Mouse (Mus musculus) kidney, embryonic 16.5 days (tissue): ENCODE data around the gene Tinagl1. TPM values are rescaled to one million over a fixed set of nuclear protein-coding genes. Genes with fewer than 3 reads are reported as not detected.

Source experiments
- ATAC-seq: fragments of 200-750 bp; cut with Nextera tagmentation; 2 replicates; pipeline ENCODE4 v1.8.0; 2017; ENCODE audit warnings: moderate TSS enrichment; ENCODE audit not compliant: low FRiP score, low TSS enrichment
- H3K27ac ChIP-seq: fragments of 300-500 bp; sonication (generic); 2 replicates; pipeline ENCODE4 v1.5.1; 2014; ENCODE audit warnings: low read length
- H3K27me3 ChIP-seq: fragments of 300-500 bp; sonication (generic); 2 replicates; pipeline ENCODE4 v1.6.1; 2014; ENCODE audit warnings: low read length, control low read depth, mixed read lengths; ENCODE audit not compliant: insufficient read depth
- H3K36me3 ChIP-seq: fragments of 300-500 bp; sonication (generic); 2 replicates; pipeline ENCODE4 v1.6.1; 2014; ENCODE audit warnings: low read length, control low read depth, mixed read lengths; ENCODE audit not compliant: insufficient read depth
- H3K4me1 ChIP-seq: fragments of 300-500 bp; sonication (generic); 2 replicates; pipeline ENCODE4 v1.6.1; 2014; ENCODE audit warnings: low read length, control low read depth, mixed read lengths; ENCODE audit not compliant: insufficient read depth
- H3K4me2 ChIP-seq: fragments of 300-500 bp; sonication (generic); replicated peaks from 2 replicates; pipeline ENCODE4 v1.6.1; 2014; ENCODE audit warnings: low read depth, low read length
- H3K4me3 ChIP-seq: fragments of 300-500 bp; sonication (generic); 2 replicates; pipeline ENCODE4 v1.5.1; 2014; ENCODE audit warnings: mild to moderate bottlenecking, low read length
- H3K9ac ChIP-seq: fragments of 300-500 bp; sonication (generic); replicated peaks from 2 replicates; pipeline ENCODE4 v1.6.1; 2014; ENCODE audit warnings: low read length
- H3K9me3 ChIP-seq: fragments of 300-500 bp; sonication (generic); 2 replicates; pipeline ENCODE4 v1.6.1; 2016; ENCODE audit warnings: low read length, control low read depth
- WGBS: fragments of 180-500 bp; shearing (Covaris S2); extraction: QIAGEN DNeasy Blood & Tissue Kit; methylation state at CpG from one replicate; pipeline ENCODE4 v1.1.7; 2014; 5-methylcytosine and 5-hydroxymethylcytosine counted together
- polyA plus RNA-seq: library from polyadenylated mRNA; unstranded; fragments of >200 nt; fragmentation: Nextera tagmentation; extraction: Ambion mirVana; gene quantifications from 2 replicates; pipeline ENCODE4 v1.2.1, GENCODE M21; 2015

Tinagl1 gene
- polyA plus RNA-seq, 1 experiment from 2014 or later: 93.4 TPM

GRCm38 (mm10) chr4:130164121-130164520 is 10.8 kb downstream of the Tinagl1 start:
- H3K9me3 ChIP-seq: no peaks in the 10 kb centered on the region
- no peak overlapping the region for H3K4me3 ChIP-seq
- no peaks in the 10 kb centered on the region for H3K27me3 ChIP-seq
- WGBS: 79% methylated on average over 6 of the region's 6 CpGs
- peaks cover 43% of the 10 kb centered on the region for H3K4me1 ChIP-seq
- no peak overlapping the region; the same call in 1 of the 2 replicates for H3K4me2 ChIP-seq
- no peak overlapping the region for H3K27ac ChIP-seq
- H3K9ac ChIP-seq: no peak overlapping the region
- H3K36me3 ChIP-seq: no peaks in the 10 kb centered on the region
- ATAC-seq: no peak

- Histone ChIP-seq H3K4me1 (peaks cover 36% of the 10 kb centered on the region), H3K4me3 (peak overlapping the region; percentile 4; the same call in 1 of the 2 replicates), H3K27ac (no peak overlapping the region; the same call in 1 of the 2 replicates), H3K9me3 (no peaks in the 10 kb centered on the region), H3K4me2 (peak overlapping the region; percentile 44), H3K27me3 (no peaks in the 10 kb centered on the region), H3K36me3 (no peaks in the 10 kb centered on the region), H3K9ac (peak overlapping the region; percentile 22)
- 5% methylated on average over 20 of the region's 20 CpGs for WGBS
- peak; percentile 36; the same call in 1 of the 2 replicates for ATAC-seq
Measured at GRCm38 (mm10) chr4:130163391-130163861, 11.5 kb downstream of the Tinagl1 start.

GRCm38 (mm10) chr4:130161349-130161748 is 13.6 kb downstream of the Tinagl1 start:
- Histone ChIP-seq H3K36me3 (no peaks in the 10 kb centered on the region), H3K27ac (no peak overlapping the region), H3K9ac (no peak overlapping the region), H3K9me3 (no peaks in the 10 kb centered on the region), H3K4me2 (no peak overlapping the region), H3K4me1 (peaks cover 15% of the 10 kb centered on the region), H3K27me3 (no peaks in the 10 kb centered on the region), H3K4me3 (no peak overlapping the region)
- ATAC-seq: no peak
- 41% methylated on average over 4 of the region's 4 CpGs for WGBS

- peaks cover 11% of the 10 kb centered on the region for H3K27me3 ChIP-seq
- no peaks in the 10 kb centered on the region for H3K4me1 ChIP-seq
- H3K9me3 ChIP-seq: no peaks in the 10 kb centered on the region
- H3K27ac ChIP-seq: no peak overlapping the region
- H3K9ac ChIP-seq: no peak overlapping the region
- ATAC-seq: no peak
- WGBS: 73% methylated on average over 12 of the region's 12 CpGs
- H3K4me3 ChIP-seq: no peak overlapping the region
- H3K4me2 ChIP-seq: no peak overlapping the region
- no peaks in the 10 kb centered on the region for H3K36me3 ChIP-seq
Measured at GRCm38 (mm10) chr4:130156812-130157371, 18.0 kb downstream of the Tinagl1 start.

- Histone ChIP-seq H3K27ac (no peak overlapping the region), H3K4me2 (no peak overlapping the region), H3K4me1 (no peaks in the 10 kb centered on the region), H3K9me3 (no peaks in the 10 kb centered on the region), H3K9ac (no peak overlapping the region), H3K4me3 (no peak overlapping the region), H3K27me3 (peaks cover 14% of the 10 kb centered on the region), H3K36me3 (no peaks in the 10 kb centered on the region)
- WGBS: 79% methylated on average over 3 of the region's 3 CpGs
- ATAC-seq: no peak
Measured at GRCm38 (mm10) chr4:130154250-130154649, 20.7 kb downstream of the Tinagl1 start.

GRCm38 (mm10) chr4:130148405-130148804 is 26.5 kb downstream of the Tinagl1 start:
- Histone ChIP-seq H3K9me3 (peaks cover 7% of the 10 kb centered on the region), H3K9ac (no peak overlapping the region), H3K36me3 (no peaks in the 10 kb centered on the region), H3K27me3 (peaks cover 24% of the 10 kb centered on the region), H3K4me3 (no peak overlapping the region), H3K4me1 (no peaks in the 10 kb centered on the region), H3K27ac (no peak overlapping the region), H3K4me2 (no peak overlapping the region)
- WGBS: 65% methylated on average over 10 of the region's 10 CpGs
- no peak for ATAC-seq

GRCm38 (mm10) chr4:130141786-130142185 is 33.1 kb downstream of the Tinagl1 start:
- H3K4me1 ChIP-seq: peaks cover 12% of the 10 kb centered on the region
- WGBS: 55% methylated on average over 3 of the region's 3 CpGs
- ATAC-seq: no peak
- H3K9ac ChIP-seq: no peak overlapping the region
- no peak overlapping the region for H3K4me3 ChIP-seq
- peaks cover 7% of the 10 kb centered on the region for H3K9me3 ChIP-seq
- peaks cover 42% of the 10 kb centered on the region for H3K27me3 ChIP-seq
- no peak overlapping the region for H3K4me2 ChIP-seq
- no peak overlapping the region for H3K27ac ChIP-seq
- no peaks in the 10 kb centered on the region for H3K36me3 ChIP-seq

GRCm38 (mm10) chr4:130140992-130141402 is 33.9 kb downstream of the Tinagl1 start:
- Histone ChIP-seq H3K27ac (no peak overlapping the region), H3K27me3 (peaks cover 42% of the 10 kb centered on the region), H3K9me3 (peaks cover 7% of the 10 kb centered on the region), H3K36me3 (no peaks in the 10 kb centered on the region), H3K4me3 (no peak overlapping the region), H3K4me1 (peaks cover 12% of the 10 kb centered on the region), H3K4me2 (no peak overlapping the region), H3K9ac (no peak overlapping the region)
- no peak for ATAC-seq
- 54% methylated on average over 9 of the region's 9 CpGs for WGBS

GRCm38 (mm10) chr4:130139214-130139492 is 35.8 kb downstream of the Tinagl1 start, which contains the start of gene Hcrtr1:
Gene Hcrtr1 (minus strand): TSS chr4:130139359.
- peak within 1 kb of the TSS; percentile 41 for H3K4me3 ChIP-seq
- peak within 1 kb of the TSS; percentile 64 for H3K4me2 ChIP-seq
- H3K9me3 ChIP-seq: no peaks in the 10 kb centered on the region
- peaks cover 17% of the 10 kb centered on the region for H3K4me1 ChIP-seq
- WGBS: 2% methylated on average over 13 of the region's 15 CpGs
- no peaks in the 10 kb centered on the region for H3K36me3 ChIP-seq
- no peak within 1 kb of the TSS for H3K27ac ChIP-seq
- H3K9ac ChIP-seq: peak within 1 kb of the TSS; percentile 50; the same call in 1 of the 2 replicates
- ATAC-seq: no peak
- H3K27me3 ChIP-seq: peaks cover 38% of the 10 kb centered on the region

GRCm38 (mm10) chr4:130138441-130139213 is 36.3 kb downstream of the Tinagl1 start:
- Histone ChIP-seq H3K36me3 (no peaks in the 10 kb centered on the region), H3K4me1 (peaks cover 17% of the 10 kb centered on the region), H3K27ac (no peak overlapping the region), H3K27me3 (peaks cover 38% of the 10 kb centered on the region), H3K4me2 (peak overlapping the region; percentile 64), H3K9me3 (no peaks in the 10 kb centered on the region), H3K4me3 (peak overlapping the region; percentile 41), H3K9ac (peak overlapping the region; percentile 50; the same call in 1 of the 2 replicates)
- ATAC-seq: peak; percentile 57
- WGBS: under 1% methylated on average over 52 of the region's 57 CpGs
